Mouse (Mus musculus) heart, embryonic 15.5 days (tissue): ENCODE data around the gene Ldhb. TPM values are rescaled to one million over a fixed set of nuclear protein-coding genes. Genes with fewer than 3 reads are reported as not detected.
"Not testable (repeated sequence)": the region's sequence is repeated elsewhere in the genome, so short reads cannot be mapped to it uniquely, and the experiment has no call there.

Experiments used
- ATAC-seq: fragments of 200-750 bp; cut with Nextera tagmentation; replicated peaks from 2 replicates; pipeline ENCODE4 v1.8.0; 2017; ENCODE audit warnings: low read depth, moderate TSS enrichment; ENCODE audit not compliant: insufficient number of reproducible peaks, insufficient read depth, low FRiP score
- H3K27ac ChIP-seq: fragments of 300-500 bp; sonication (generic); 2 replicates; pipeline ENCODE4 v1.5.1; 2015; ENCODE audit warnings: mild to moderate bottlenecking, inconsistent platforms
- H3K27me3 ChIP-seq: fragments of 300-500 bp; sonication (generic); 2 replicates; pipeline ENCODE4 v1.6.1; 2015; ENCODE audit warnings: inconsistent platforms
- H3K36me3 ChIP-seq: fragments of 300-500 bp; sonication (generic); 2 replicates; pipeline ENCODE4 v1.6.1; 2015; ENCODE audit warnings: mild to moderate bottlenecking, inconsistent platforms
- H3K4me1 ChIP-seq: fragments of 300-500 bp; sonication (generic); replicated peaks from 2 replicates; pipeline ENCODE4 v1.6.1; 2015; ENCODE audit warnings: inconsistent platforms
- H3K4me2 ChIP-seq: fragments of 300-500 bp; sonication (generic); 2 replicates; pipeline ENCODE4 v1.6.1; 2015; ENCODE audit warnings: inconsistent platforms, mild to moderate bottlenecking, moderate library complexity
- H3K4me3 ChIP-seq: fragments of 300-500 bp; sonication (generic); 2 replicates; pipeline ENCODE4 v1.5.1; 2015; ENCODE audit warnings: mild to moderate bottlenecking, inconsistent platforms
- H3K9ac ChIP-seq: fragments of 300-500 bp; sonication (generic); 2 replicates; pipeline ENCODE4 v1.6.1; 2015; ENCODE audit warnings: mild to moderate bottlenecking, inconsistent platforms
- H3K9me3 ChIP-seq: fragments of 300-500 bp; sonication (generic); replicated peaks from 2 replicates; pipeline ENCODE4 v1.6.1; 2016; ENCODE audit warnings: inconsistent platforms
- WGBS: fragments of 180-500 bp; shearing (Covaris S2); methylation state at CpG from one replicate; pipeline ENCODE4 v1.1.7; 2015; ENCODE audit warnings: mixed read lengths; 5-methylcytosine and 5-hydroxymethylcytosine counted together
- polyA plus RNA-seq: library from polyadenylated mRNA; unstranded; fragments of >200 nt; fragmentation: Nextera tagmentation; extraction: Ambion mirVana; gene quantifications from 2 replicates; pipeline ENCODE4 v1.2.1, GENCODE M21; 2015

Ldhb gene
- polyA plus RNA-seq, 1 experiment from 2014 or later, result 1,466 TPM

GRCm38 (mm10) chr6:142514912-142515311 lies 7.2 kb upstream of the Ldhb start:
- H3K36me3 ChIP-seq, result no peaks in the 10 kb centered on the region
- no peak overlapping the region for H3K4me3 ChIP-seq
- H3K9me3 ChIP-seq, result no peaks in the 10 kb centered on the region
- peaks cover 7% of the 10 kb centered on the region for H3K27me3 ChIP-seq
- 0 out of 2 replicates have a peak, but pooled peaks cover 2% of the 10 kb centered on the region for H3K4me1 ChIP-seq
- no peak overlapping the region for H3K4me2 ChIP-seq
- no peak for ATAC-seq
- no peak overlapping the region for H3K27ac ChIP-seq
- H3K9ac ChIP-seq, result no peak overlapping the region
- WGBS, result 3% methylated on average over 10 of the region's 10 CpGs

GRCm38 (mm10) chr6:142512902-142513301 lies 5.1 kb upstream of the Ldhb start:
- Histone ChIP-seq H3K4me2 (no peak overlapping the region), H3K4me1 (peaks cover 20% of the 10 kb centered on the region), H3K27me3 (peaks cover 4% of the 10 kb centered on the region), H3K36me3 (no peaks in the 10 kb centered on the region), H3K4me3 (no peak overlapping the region), H3K9me3 (no peaks in the 10 kb centered on the region), H3K9ac (no peak overlapping the region), H3K27ac (no peak overlapping the region)
- no peak for ATAC-seq
- WGBS, result 53% methylated on average over 3 of the region's 3 CpGs

- WGBS, result 34% methylated on average over 12 of the region's 12 CpGs
- no peaks in the 10 kb centered on the region for H3K9me3 ChIP-seq
- no peaks in the 10 kb centered on the region for H3K36me3 ChIP-seq
- no peak for ATAC-seq
- H3K27me3 ChIP-seq, result peaks cover 4% of the 10 kb centered on the region
- H3K27ac ChIP-seq, result no peak overlapping the region
- no peak overlapping the region for H3K9ac ChIP-seq
- peaks cover 20% of the 10 kb centered on the region for H3K4me1 ChIP-seq
- no peak overlapping the region for H3K4me3 ChIP-seq
- no peak overlapping the region for H3K4me2 ChIP-seq
Measured at GRCm38 (mm10) chr6:142511516-142512135, 3.9 kb upstream of the Ldhb start.

- H3K27me3 ChIP-seq, result peaks cover 4% of the 10 kb centered on the region
- H3K4me3 ChIP-seq, result no peak overlapping the region
- ATAC-seq, result no peak
- H3K9me3 ChIP-seq, result no peaks in the 10 kb centered on the region
- peak overlapping the region; percentile 92 for H3K27ac ChIP-seq
- H3K4me2 ChIP-seq, result peak overlapping the region; percentile 76
- peaks cover 5% of the 10 kb centered on the region; the same call in 1 of the 2 replicates for H3K36me3 ChIP-seq
- H3K9ac ChIP-seq, result no peak overlapping the region
- WGBS, result 24% methylated on average over 4 of the region's 4 CpGs
- H3K4me1 ChIP-seq, result peaks cover 37% of the 10 kb centered on the region
Measured at GRCm38 (mm10) chr6:142508663-142509062, 906 bp upstream of the Ldhb start.

- H3K36me3 ChIP-seq, result peaks cover 5% of the 10 kb centered on the region; the same call in 1 of the 2 replicates
- H3K9ac ChIP-seq, result peak overlapping the region; percentile 79
- H3K27ac ChIP-seq, result peak overlapping the region; percentile 92
- WGBS, result 2% methylated on average over 30 of the region's 30 CpGs
- no peaks in the 10 kb centered on the region for H3K27me3 ChIP-seq
- ATAC-seq, result peak; percentile 38
- H3K9me3 ChIP-seq, result no peaks in the 10 kb centered on the region
- H3K4me2 ChIP-seq, result peak overlapping the region; percentile 76
- H3K4me1 ChIP-seq, result peaks cover 39% of the 10 kb centered on the region
- peak overlapping the region; percentile 60 for H3K4me3 ChIP-seq
Measured at GRCm38 (mm10) chr6:142507033-142507784, 548 bp downstream of the Ldhb start.

- Histone ChIP-seq H3K27me3 (no peaks in the 10 kb centered on the region), H3K27ac (peak overlapping the region; percentile 92), H3K4me2 (peak overlapping the region; percentile 76), H3K9ac (peak overlapping the region; percentile 79), H3K9me3 (no peaks in the 10 kb centered on the region), H3K36me3 (peaks cover 7% of the 10 kb centered on the region), H3K4me1 (peaks cover 38% of the 10 kb centered on the region), H3K4me3 (peak overlapping the region; percentile 60)
- WGBS, result 5% methylated on average over 10 of the region's 10 CpGs
- no peak for ATAC-seq
Measured at GRCm38 (mm10) chr6:142506338-142507032, 1.3 kb downstream of the Ldhb start.

GRCm38 (mm10) chr6:142503601-142504000 lies 4.2 kb downstream of the Ldhb start:
- Histone ChIP-seq H3K36me3 (peaks cover 30% of the 10 kb centered on the region), H3K9me3 (no peaks in the 10 kb centered on the region), H3K9ac (no peak overlapping the region), H3K27ac (no peak overlapping the region), H3K27me3 (no peaks in the 10 kb centered on the region), H3K4me2 (peak overlapping the region; percentile 53; the same call in 1 of the 2 replicates), H3K4me1 (peaks cover 26% of the 10 kb centered on the region), H3K4me3 (0 out of 2 replicates have a peak overlapping the region, but pooled peaks have one; percentile 20)
- ATAC-seq, result no peak
- 77% methylated on average over 8 of the region's 8 CpGs for WGBS

- H3K9me3 ChIP-seq, result no peaks in the 10 kb centered on the region
- no peak overlapping the region for H3K27ac ChIP-seq
- H3K4me1 ChIP-seq, result peaks cover 19% of the 10 kb centered on the region
- no peak overlapping the region for H3K4me3 ChIP-seq
- WGBS, result 84% methylated on average over 10 of the region's 10 CpGs
- no peak overlapping the region for H3K4me2 ChIP-seq
- H3K9ac ChIP-seq, result no peak overlapping the region
- ATAC-seq, result no peak
- H3K36me3 ChIP-seq, result peaks cover 40% of the 10 kb centered on the region
- H3K27me3 ChIP-seq, result no peaks in the 10 kb centered on the region
Measured at GRCm38 (mm10) chr6:142502519-142503125, 5.1 kb downstream of the Ldhb start.

- H3K9me3 ChIP-seq, H3K4me1 ChIP-seq, ATAC-seq, H3K27me3 ChIP-seq, H3K27ac ChIP-seq, H3K9ac ChIP-seq, H3K4me3 ChIP-seq, H3K4me2 ChIP-seq: not testable (repeated sequence)
- 94% methylated on average over 6 of the region's 6 CpGs for WGBS
- peaks cover 71% of the 10 kb centered on the region for H3K36me3 ChIP-seq
Measured at GRCm38 (mm10) chr6:142490114-142490513, 17.6 kb downstream of the Ldhb start.

GRCm38 (mm10) chr6:142487638-142488037 lies 20.1 kb downstream of the Ldhb start:
- Histone ChIP-seq H3K36me3 (peaks cover 52% of the 10 kb centered on the region), H3K27ac (0 out of 2 replicates have a peak overlapping the region, but pooled peaks have one; percentile 4)

More at GRCm38 (mm10) chr6:142487638-142488037, 20.1 kb downstream of the Ldhb start:
- no peaks in the 10 kb centered on the region for H3K27me3 ChIP-seq
- WGBS, result 85% methylated on average over 9 of the region's 9 CpGs
- H3K9me3 ChIP-seq, result no peaks in the 10 kb centered on the region
- no peak overlapping the region for H3K4me3 ChIP-seq
- no peak overlapping the region for H3K9ac ChIP-seq
- peaks cover 17% of the 10 kb centered on the region for H3K4me1 ChIP-seq
- H3K4me2 ChIP-seq, result no peak overlapping the region
- ATAC-seq, result no peak
